Mouse (Mus musculus) forelimb bud, embryonic 11.5 days (tissue): ENCODE data around the gene Tmem161b.
A peak's percentile ranks its signal among the peaks of the same experiment; 100 is the strongest.
"Not testable (repeated sequence)": the region's sequence is repeated elsewhere in the genome, so short reads cannot be mapped to it uniquely, and the experiment has no call there.

Experiments
- DNase-seq: peaks from one replicate; pipeline ENCODE4 v3.0.0-alpha.2; 2012; ENCODE audit warnings: low read depth, low spot score

The Tmem161b gene

DNA sequence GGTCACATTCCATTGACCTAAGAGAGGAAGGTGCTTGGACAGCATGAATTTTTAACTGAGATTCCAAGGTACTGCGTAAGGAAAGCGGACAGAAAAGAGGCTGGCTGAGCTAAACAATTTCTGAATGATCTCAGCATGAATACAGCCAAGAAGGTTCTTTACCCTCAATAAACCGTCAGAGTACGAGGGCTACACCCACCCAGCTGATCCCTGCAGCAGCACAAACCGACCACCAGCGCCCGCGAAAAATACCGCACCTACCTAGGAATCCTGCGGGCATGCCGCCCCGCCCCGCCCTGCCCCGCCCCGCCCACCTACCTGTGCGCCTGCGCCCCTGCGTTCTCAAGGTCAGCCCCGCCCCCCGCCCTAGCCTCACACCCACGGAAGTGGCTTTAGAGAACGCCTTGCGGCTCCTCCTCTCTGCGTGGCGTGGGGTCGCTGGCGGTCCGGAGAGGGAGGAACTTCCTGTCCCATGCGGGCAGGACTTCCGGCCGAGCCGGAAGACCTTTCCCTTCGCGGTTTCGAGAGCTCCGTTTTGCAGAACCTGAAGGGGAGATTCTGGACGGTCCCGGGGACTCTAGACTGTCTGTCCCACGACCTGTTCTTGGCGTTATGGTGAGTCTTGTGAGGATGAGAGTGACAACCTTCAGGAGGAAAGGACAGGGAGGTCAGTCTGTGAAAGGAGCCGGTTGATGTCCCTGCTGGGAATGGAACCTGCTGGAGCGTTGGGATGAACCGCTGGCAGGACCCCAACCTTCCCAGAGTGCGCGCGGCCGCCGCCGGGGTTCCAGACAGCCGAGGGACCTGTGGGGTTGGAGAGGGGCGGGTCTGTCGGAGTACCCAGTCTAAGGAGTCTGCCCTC lies at the start of gene Tmem161b:
Gene Tmem161b, plus strand, starts transcription at position 477 of the 862 bp plus-strand sequence.
- peak; percentile 89 for DNase-seq

DNA sequence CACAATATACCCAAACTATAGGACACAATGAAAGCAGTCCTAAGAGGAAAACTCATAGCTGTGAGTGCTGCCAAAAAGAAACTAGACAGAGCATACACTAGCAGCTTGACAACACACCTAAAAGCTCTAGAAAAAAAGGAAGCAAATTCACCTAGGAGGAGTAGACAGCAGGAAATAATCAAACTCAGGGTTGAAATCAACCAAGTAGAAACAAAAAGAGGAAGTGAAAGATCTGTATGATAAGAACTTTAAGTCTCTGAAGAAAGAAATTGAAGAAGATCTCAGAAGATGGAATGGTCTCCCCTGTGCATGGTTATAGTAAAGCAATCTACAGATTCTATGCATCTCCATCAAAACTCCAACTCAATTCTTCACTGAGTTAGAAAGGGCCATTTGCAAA lies 36.3 kb upstream of the Tmem161b start:
- DNase-seq = not testable (repeated sequence)

DNA sequence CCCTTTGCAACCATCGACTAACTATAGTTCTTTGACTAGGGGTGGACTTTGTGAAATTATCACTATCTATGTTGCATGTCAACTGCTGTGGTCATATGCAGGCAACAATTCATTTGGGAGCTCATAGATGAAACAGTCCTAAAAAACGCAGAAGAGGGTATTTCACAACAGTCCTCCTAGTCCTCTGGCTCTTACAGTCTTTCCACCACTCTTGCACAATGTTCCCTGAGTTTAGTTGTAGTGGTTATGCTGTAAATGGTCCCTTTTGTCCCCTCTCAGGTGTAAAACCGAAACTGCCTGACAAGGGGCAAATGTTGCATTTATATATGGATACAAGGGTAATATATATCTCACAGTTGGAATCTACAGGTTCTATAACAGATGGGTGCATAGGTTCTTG lies 29.4 kb upstream of the Tmem161b start:
- DNase-seq = no peak

DNA sequence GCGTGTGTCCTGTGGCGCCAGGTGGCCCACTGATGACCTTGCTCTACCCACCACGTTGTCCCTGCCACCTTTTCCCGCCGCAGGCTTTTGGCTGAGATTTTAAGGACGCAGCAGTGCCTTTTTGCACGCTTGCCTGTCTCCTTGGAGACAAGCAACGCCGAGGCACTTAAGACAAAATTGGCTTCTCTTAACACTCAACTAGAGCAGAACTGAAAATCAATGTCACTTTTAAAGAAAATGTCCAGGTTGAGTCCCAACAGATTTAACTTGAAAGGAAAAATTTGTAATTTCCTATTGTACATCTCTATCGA lies 541 bp downstream of the Tmem161b start:
- no peak for DNase-seq

DNA sequence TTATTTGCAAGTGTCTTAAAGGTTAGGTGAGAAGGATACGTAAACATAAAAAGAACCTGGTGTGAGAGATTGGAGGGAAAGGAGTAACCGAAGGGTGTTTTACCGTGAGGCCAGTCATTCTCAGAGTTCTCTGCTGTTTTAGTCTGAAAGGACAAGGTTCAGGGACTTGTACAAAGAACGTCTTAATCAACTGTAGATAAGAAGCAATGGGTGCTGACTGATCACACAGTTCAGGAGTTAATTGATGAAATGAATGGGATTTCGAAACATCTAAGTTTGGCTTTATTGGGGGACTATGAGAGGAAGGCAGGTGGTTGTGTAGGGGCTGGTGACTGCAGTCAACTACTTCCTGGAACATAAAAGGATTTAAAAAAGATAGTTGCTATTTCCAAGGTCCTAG lies 922 bp downstream of the Tmem161b start:
- no peak for DNase-seq

DNA sequence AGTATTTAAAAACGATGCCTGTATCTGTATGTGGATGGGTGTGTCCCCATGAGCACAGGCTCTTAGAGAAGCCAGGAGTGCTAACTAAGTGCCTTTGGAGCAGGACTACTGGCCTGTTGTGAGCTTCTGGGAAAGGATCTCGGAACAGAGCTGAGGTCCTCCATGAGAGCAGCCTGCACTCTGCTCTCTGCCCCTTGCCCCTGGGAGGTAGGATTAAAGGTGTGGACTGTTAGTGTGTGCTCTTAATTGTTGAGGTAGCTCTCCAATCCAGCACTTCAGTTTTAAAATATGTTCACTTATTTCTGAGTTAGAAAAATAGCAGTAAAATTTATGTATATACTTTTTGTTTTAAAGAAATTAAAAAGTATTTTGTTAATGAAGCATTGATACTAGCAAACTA lies 11.9 kb downstream of the Tmem161b start:
- DNase-seq = no peak

DNA sequence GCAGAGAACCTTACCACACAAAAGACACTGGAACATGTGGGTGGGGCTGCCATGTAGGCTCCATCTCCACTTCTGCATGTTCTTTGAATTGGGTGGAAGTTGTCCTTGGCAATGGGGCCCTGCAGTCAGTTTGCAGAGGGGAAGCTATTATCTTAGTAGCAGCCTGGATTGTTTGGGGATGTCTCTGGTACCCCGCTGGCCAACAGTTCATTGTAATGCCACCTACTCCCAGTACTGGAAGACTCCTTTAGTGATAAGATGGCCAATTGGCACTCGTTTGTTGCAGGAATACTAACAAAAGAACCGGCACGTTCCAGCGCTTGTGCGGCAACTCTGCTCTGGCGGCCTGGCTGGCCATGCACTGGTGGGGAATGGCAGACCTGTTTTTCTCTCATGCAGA lies 14.7 kb downstream of the Tmem161b start:
- no peak for DNase-seq

DNA sequence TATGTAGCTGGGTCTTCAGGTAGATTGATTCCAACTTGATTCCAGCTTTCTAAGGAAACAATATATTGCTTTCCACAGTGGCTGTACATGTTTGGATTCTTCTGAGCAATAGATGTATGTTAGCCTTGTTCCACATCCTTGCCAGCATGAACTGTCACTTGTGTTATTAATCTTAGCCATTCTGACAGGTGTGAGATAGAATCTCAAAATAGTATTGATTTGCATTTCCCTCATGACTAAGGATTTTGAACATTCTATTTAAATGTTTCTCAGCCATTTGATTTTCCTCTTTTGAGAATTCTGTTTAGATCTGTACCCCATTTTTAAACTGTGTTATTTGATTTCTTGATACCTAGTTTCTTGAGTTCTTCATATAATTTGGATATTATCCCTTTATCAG lies 16.1 kb downstream of the Tmem161b start:
- DNase-seq = no peak

DNA sequence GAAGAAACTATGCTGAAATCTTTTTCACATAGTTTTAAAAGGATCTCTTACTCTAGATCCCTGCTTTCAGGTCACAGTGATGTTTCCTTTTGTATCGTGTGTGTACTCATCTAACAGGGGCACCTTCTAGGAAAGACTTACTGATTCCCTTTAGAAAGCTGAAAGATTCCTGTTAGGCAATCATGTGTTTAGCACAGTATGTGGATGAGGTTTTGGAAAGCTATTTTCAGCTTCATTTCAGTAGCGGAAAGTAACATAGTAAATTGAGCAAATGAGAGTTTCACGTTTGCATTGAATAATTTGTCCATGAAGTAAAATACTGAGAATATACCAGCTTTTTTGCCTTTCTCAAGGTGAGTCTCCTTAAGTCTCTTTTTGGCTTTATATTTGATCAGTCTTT lies 26.0 kb downstream of the Tmem161b start:
- DNase-seq = no peak

DNA sequence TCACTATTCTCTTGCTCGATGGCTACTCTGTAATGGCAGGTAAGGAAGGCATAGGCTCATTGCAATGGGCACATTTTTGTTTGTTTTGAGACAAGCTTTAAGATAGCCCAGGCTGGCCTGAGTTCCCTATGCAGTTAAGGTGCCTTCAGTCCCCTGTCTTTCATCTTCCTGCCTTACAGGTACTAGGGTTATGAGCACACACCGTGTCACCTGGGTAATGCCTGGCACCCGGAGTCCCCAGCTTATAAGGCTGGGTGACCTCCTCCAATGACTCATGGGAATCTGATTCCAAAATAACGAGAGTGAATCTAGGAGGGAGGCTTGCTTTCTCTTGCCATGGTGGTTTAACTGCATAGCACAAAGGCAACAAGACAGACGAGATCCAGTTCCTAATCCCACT lies 29.2 kb downstream of the Tmem161b start:
- no peak for DNase-seq

DNA sequence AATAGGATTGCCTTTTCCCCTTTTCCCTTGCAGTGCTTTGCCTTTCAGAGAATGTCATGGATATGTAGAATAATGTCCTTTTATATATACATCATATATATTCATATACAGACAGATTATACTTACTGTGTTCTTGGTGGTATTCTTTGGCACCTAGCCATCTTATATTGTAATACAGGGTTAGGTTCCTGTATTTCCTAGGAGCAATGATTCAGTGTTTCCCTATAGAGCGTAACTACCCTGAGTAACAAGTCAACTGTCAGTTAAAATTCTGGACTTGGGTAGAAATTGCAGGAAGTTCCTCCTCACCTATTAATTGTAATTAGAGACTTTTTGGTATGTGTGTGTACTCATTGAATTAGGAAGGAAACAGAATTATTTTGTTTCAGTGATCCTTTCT lies 33.0 kb downstream of the Tmem161b start:
- DNase-seq = no peak

DNA sequence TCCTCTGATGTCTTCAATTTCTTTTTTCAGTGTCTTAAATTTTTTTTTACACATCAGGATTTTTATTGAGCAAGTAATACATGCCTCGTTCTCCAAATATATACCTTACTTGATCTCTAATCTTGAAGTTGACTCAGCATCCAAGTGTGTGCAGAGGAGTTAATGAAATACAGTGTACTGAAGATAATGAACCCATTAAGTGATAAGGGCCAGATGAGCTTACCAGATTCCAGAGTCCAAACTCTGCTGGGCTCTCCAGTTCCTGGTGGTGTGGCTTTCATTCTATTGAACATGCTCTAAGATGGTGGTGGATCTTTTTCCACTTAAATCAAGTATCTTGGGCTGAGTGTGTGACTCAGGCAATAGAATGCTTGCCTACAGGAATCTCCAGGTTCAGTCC lies 42.3 kb downstream of the Tmem161b start:
- DNase-seq = not testable (repeated sequence)

DNA sequence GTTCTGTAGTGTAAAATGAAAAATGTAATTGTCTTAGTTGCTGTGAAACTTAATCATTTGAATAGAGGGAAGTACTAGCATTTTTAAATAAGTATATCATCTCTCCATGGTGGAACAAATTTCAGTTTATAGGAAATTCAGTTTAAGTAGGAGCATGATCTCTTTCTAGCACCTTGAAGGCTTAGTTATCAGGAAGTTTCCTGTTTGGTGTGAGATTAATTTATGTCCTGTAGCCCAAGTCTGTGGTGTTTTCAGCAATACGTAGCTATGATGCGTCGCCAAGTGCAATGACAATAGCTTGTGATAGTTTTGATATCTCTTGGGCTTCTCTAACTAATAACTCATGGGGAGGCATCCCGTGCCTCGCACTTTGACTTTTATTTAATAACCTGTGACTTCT lies 54.1 kb downstream of the Tmem161b start:
- no peak for DNase-seq

DNA sequence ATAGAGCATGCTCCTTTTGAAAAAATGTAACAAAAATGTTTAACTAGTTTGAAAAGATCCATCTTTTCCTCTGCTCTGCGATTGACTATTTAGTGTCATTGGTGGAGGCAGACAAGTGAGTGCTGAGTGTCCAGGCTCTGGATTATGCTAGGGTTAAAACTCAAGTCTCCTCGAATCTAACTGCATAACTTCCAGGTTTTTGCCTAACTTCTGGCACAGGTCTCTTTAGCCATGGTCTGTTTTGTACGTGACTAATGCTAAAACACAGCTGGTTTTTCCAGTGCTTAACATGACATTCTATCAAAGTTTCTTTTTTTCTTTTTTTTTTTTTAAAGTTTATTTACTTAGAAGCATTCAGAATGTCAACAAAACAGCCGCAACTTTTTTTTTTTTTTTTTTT lies 58.3 kb downstream of the Tmem161b start:
- DNase-seq = no peak

DNA sequence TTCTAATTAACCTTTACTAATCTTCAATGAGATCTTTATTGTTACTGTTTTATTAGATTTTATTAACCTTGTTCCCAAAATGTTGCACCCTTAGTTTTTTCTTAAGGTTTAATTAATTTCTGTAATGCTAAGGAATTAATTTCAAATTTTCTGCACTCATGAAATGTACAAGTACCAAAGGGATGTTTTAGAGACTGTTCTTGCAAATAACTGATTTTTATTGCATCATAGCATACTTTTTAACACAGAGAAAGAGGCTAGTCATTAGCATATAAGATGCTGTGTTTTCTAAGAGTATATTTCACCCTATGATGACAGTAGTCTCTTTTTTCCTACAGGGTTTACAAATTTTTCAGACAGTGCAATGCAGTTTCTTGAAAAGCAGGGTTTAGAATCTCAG lies 60.9 kb downstream of the Tmem161b start:
- DNase-seq = no peak

DNA sequence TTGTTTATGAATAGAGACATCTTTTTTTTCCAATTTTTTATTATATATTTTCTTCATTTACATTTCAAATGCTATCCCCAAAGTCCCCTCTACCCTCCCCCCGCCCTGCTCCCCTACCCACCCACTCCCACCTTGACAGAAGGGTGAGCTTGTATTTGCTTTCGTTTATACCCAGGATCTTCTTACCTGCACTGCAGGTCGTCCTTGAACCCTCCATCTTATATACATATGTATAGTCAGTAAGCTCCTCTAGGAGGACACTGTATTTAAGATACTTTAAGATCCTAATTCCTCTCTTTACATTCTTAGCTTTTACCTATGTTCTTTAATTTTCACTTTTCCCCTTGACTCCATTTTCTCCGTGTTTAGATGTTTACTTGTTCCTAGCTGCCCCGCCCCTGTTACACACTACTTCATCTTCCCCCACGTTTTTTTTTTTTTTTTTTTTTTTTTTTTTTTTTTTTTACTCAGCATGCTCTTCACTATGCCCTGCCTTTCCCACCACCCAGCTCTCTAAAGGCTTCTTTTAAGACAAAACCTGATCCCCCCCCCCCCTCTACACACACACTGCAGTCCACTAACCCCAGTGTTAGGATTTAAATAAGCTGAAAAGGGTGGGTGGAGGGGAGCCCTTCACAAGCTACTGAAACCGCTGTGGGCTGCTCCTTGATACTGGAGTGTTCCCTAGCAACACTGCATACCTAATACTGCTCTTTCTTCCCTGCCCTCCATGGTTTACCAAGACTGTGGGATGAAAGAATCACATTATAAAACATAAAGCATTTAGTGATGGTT lies 62.9 kb downstream of the Tmem161b start:
- no peak for DNase-seq

DNA sequence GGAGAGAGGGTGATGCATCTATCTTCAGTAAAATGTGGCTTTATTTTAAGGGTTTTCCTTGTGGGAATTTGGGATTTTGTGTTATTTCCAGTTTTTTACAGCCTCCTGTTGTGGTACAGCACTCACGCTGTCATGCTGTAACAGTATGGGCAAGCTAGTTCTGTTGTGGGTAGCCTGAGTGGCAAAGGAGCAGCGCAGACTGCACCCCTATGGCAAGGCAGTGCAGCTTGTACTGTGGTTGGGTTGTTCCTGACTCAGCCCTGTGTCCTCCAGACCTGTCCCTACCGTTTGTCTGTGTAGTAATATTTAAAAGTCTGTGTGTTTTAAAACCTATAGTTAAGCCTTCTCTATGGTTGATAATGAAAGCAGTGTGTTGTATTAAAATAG lies 63.5 kb downstream of the Tmem161b start:
- DNase-seq = no peak

DNA sequence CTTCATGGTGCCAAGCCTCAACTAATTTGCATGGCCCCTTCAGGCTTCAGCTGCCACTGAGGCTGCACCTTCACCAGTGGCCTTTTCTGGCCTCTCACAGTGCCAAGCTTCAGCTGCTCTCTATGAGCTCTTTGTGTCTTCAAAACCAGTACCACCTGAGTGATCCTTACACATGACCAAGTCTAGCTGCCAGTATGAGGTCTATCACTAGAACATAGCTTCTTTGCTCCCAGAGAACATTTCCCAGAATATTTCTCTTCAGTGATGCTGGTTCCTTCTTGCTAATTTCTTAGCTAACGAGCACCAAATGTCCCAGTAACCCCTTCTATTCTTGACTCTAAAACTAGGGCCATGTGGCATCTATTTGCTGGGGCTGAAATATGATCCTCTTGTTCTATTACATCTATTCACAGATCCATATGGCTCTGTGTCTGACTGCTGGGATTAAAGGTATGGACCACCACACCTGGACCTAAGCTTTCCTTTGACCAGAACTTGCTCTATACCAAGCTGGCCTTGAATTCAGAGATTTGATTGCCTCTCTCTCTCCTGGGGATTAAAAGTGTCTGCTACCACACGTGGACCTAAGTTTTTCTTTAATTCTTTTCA lies 77.5 kb downstream of the Tmem161b start:
- DNase-seq = peak; percentile 42

DNA sequence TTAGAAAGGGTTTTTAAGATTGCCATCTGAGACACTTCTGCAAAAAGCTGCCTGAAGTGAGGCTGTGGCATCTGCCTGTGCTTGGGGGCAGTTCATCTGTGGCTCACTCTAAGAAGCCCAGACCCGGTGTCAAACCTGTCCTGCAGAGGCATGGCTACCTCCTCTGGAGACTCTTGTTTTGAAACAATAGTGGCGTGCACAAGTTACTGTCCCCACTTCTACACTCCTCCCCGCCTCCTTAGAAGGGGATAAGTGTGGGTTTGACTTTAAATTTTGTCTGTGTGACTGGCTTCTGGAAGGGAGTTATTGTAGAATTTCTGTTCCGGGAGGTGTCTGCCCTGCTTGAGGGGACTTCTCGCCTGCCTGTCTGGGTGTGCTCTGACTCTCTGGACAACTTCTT lies 121.2 kb downstream of the Tmem161b start:
- no peak for DNase-seq

DNA sequence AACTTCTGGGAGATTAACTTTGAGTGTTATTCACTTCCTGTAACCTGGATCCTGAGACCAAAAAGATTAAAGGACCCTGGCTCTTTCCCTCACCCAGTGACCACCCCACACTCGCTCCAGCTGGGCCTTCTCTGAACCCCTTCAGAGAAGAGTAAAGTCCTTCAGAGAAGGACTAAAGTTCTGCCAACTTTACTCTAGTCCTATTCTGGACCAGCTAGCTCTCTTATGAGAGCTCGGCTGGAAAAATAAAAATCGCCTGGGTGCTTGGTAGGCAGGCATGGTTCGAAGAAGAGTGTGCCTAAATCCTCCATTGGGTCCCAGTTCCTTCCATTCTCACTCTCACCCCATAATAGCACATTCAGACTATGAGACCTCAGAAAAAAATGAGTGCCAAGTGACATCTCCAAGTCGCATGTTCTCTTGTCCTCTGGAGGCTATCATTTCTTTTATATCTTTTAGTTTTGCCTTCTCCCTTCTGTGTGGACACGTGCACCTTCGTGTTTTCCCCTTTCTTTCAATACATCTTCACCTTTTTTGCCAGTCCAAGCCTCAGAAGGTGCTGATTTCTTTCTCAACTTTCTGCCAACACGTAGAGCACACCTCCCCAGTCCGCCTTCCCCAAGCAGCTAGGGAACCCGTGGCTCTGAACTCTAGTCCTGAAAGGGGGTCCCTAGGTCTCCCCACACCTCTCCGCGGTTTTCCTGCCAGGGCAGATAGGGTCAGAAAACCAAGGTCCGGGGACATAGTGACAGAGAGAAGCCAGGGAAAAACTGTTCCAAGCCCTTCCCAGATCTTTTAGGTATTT lies 121.8 kb downstream of the Tmem161b start:
- no peak for DNase-seq

DNA sequence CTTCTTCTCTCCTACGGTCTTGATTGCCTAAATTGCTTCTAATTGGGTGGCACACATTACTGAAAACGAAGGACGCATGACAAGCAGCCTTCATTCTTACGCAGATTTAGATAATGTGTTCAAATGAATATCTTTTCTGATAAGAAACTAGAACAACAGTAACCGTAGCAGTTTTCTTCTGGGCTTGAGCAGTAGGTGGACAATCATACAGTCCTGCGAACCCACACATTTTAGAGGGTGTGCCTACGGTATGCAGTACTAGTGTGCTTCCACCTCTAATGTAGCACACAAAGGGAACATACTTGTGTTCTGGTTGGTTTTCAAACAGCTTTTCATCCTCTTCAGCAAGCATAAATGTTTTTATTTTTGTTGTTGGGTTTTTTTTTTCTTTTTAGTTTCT lies 122.6 kb downstream of the Tmem161b start:
- DNase-seq = no peak

DNA sequence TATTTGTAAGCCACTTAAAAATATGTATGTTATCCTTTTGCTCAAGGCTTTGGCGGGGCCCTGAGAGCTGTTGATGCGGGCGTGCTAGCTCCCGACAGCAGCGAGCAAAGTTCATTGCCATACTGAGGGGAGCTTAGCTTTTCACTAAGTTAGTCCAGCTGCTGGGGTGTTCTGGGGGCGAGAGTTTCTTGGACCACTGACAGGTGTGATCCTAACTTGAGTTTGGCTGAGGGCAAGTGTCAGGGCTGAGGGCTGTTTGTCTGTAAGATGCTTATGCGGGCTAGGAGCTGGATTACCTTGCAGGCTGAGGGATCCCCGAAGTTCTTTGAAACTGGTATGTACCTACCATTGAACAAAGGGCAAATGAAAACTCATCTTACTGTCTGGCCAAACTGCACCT lies 123.0 kb downstream of the Tmem161b start:
- peak; percentile 16 for DNase-seq
